Mouse (Mus musculus) colon, adult 2 months (tissue): Measurements from ENCODE around the gene Hamp2. TPM values are rescaled to one million over a fixed set of nuclear protein-coding genes. Genes with fewer than 3 reads are reported as not detected.

Experiments
- polyA plus RNA-seq: library from polyadenylated mRNA; depleted of rRNA; stranded (reverse); fragments of >200 nt; gene quantifications from 2 replicates; pipeline ENCODE4 v1.2.3, GENCODE M21; 2012; rRNA removed

Gene Hamp2
- 1.2 and 15.5 TPM in 2 replicates for polyA plus RNA-seq

DNA sequence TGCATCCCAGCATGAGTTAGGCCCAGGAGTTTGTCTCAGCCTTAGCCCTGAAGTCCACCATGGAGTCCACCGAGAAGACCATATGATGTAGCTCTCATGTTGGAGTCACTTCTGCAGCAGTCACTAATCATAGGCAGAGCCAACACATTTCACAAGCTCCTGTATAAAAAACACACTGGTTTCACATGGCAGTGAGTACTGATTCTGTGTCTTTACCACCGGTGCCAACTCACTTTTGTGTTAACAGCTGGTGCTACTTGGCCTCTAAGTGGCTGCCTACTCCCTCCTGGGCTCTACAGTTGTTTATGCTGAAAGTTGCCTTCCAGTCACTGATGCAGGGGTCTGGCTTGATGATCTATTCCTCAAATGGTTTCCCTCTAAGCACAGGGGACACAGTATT lies at the start of gene Hamp2:
TSS of gene Hamp2 (minus strand) at position 101 of the 400 bp plus-strand sequence.

DNA sequence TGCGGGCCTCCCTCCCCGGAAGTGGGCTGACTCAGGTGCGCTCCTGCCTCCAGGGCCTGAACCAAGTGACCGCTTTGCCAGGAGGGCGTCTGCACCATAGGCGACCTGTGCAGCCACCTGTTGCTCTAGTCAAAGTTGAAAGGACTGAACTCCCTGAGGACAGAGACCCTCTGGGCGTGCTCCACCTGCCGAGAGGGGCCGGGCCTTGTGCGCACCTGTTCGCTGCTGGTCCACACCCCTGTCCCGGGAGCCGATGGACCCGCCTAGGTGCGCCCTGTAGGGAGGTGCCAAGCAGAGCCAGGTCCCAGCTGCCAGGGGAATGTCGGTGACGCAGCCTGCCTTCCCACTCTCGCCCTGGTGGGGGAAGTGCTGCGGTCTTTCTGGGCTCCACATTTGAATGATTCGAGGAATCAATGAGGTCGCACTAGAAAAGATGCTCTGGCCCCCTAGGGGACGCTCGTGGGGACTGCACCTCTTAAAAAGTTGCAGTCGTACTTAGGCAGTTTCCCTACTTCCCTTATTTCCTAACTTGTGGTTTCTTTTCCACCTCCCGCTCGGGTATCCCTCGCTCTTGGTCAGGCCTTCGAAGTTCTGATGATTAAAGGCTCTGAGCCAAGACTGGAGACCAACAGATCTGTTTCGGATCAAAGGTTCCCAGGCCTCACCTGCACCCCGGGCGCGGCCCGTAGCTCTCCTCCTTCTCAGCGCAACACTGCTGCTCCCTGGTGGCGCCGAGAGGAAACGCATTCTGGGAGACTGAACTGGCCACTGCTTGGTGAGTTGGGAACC lies 49.2 kb upstream of the Hamp2 start, which contains the start of gene Fam187b:
TSS of gene Fam187b (plus strand) at position 290 of the 789 bp plus-strand sequence.

DNA sequence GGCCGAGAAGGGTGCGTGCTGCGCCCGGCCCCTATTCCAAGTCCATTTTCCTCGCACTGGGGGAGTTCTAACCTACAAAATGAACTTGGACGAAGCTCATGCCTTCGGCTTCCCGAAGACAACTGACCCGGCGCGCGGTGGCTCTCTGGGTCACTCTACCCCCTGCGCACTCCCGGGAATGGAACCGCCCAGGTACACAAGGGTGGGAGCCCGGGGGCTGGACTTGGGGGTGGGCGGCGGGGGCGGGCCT lies 48.7 kb upstream of the Hamp2 start, which contains the start of gene Lsr:
TSS of gene Lsr (minus strand) at position 214 of the 250 bp plus-strand sequence.

GRCm38 (mm10) chr7:30956756-30957366 lies 32.4 kb upstream of the Hamp2 start, which contains the start of gene Usf2:
Gene Usf2 (minus strand): TSS chr7:30956803.

DNA sequence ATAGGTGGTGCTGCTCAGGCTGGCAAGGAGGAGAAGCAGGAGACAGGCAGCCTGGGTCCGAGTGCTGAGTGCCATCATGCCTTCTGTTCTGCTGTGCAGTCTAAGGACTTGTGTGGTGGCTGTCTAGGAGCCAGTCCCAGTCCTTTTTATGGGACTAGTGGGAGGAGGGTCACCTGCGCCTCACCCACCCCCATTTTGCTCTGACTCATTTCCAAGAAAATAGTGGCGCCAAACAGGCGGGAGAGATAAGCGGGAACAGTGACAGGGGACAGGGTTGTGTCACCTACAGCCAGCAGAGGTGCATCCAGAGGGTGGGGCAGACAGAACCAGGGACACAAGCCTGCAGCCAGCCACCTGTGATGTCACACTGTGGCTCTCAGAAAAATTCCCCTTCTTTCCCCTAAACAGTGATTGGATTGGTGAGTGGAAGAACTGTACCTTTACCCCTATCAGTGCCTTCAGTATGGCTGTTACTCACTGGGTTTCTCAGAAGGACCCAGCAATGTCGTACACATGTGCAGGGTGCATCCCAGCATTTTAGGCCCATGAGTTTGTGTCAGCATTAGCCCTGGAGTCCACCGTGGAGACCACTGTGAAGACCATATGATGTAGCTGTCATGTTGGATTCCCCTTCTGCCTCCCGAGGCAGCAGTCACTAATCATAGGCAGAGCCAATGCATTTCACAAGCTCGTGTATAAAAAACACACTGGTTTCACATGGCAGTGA lies 19.6 kb upstream of the Hamp2 start, which contains the start of gene Hamp:
TSS of gene Hamp (minus strand) at position 124 of the 727 bp plus-strand sequence.

DNA sequence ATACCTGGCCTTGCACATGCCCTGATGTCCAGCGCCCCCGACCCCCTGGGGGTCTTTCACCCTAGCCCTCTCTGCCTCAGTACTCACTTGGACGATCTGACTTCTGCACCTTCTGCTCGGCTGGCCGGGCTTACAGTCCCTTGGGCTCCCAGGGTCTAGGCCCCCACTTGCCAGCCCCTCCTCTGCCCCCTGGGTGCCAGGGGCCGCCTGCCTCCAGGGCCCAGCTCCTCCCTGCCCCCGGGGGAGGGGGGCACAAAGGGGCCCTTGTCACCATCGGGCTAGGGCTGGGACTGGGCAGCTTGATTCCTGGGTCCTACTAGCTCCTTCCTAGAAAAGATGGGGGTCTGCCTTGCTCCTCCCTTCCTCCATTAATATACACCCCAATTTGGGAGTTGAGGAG lies 9.7 kb downstream of the Hamp2 start, which contains the start of gene Mag:
TSS of gene Mag (minus strand) at position 142 of the 400 bp plus-strand sequence.

GRCm38 (mm10) chr7:30880176-30880575 lies 44.3 kb downstream of the Hamp2 start, which contains the start of gene Cd22:
Gene Cd22 (minus strand): TSS chr7:30880342.

Other genes with a start within 250 kb of the Hamp2 start
- 0.91 and 1.2 TPM in 2 replicates for gene 2200002J24Rik, start 225.8 kb downstream of the Hamp2 start, polyA plus RNA-seq
- gene Atp4a, start 212.5 kb downstream of the Hamp2 start, polyA plus RNA-seq = 0.51 and 0.90 TPM in 2 replicates
- gene Tmem147, start 195.1 kb downstream of the Hamp2 start, polyA plus RNA-seq = 158 and 172 TPM in 2 replicates
- not detected in 2 replicates for gene Gapdhs, start 181.0 kb downstream of the Hamp2 start, polyA plus RNA-seq
- gene Sbsn, start 173.2 kb downstream of the Hamp2 start, polyA plus RNA-seq = 1.2 and 1.8 TPM in 2 replicates
- gene Dmkn, start 160.9 kb downstream of the Hamp2 start, polyA plus RNA-seq = 3.6 and 5.1 TPM in 2 replicates
- gene Krtdap, start 136.8 kb downstream of the Hamp2 start, polyA plus RNA-seq = not detected in 2 replicates
- gene Ffar2, start 100.9 kb downstream of the Hamp2 start, polyA plus RNA-seq = 65.9 and 69.4 TPM in 2 replicates
- 1.6 and 3.7 TPM in 2 replicates for gene Ffar3, start 68.5 kb downstream of the Hamp2 start, polyA plus RNA-seq
- 0.62 and 0.66 TPM in 2 replicates for gene Ffar1, start 63.1 kb downstream of the Hamp2 start, polyA plus RNA-seq
- 3.6 and 5.0 TPM in 2 replicates for gene Cd22, start 44.3 kb downstream of the Hamp2 start, polyA plus RNA-seq
- gene Mag, start 9.8 kb downstream of the Hamp2 start, polyA plus RNA-seq = 0.63 and 0.67 TPM in 2 replicates
- gene Hamp, start 19.4 kb upstream of the Hamp2 start, polyA plus RNA-seq = 0.73 and 1.2 TPM in 2 replicates
- 131 and 151 TPM in 2 replicates for gene Usf2, start 32.1 kb upstream of the Hamp2 start, polyA plus RNA-seq
- 312 and 358 TPM in 2 replicates for gene Lsr, start 48.8 kb upstream of the Hamp2 start, polyA plus RNA-seq
- 4.6 and 5.6 TPM in 2 replicates for gene Fam187b, start 49.1 kb upstream of the Hamp2 start, polyA plus RNA-seq
- gene Fxyd5, start 117.8 kb upstream of the Hamp2 start, polyA plus RNA-seq = 40.4 and 41.9 TPM in 2 replicates
- 6.2 and 7.2 TPM in 2 replicates for gene Fxyd7, start 126.8 kb upstream of the Hamp2 start, polyA plus RNA-seq
- gene Fxyd1, start 132.5 kb upstream of the Hamp2 start, polyA plus RNA-seq = 192 and 199 TPM in 2 replicates
- 10.7 and 11.0 TPM in 2 replicates for gene Lgi4, start 134.7 kb upstream of the Hamp2 start, polyA plus RNA-seq
- 95.3 and 98.5 TPM in 2 replicates for gene Fxyd3, start 152.0 kb upstream of the Hamp2 start, polyA plus RNA-seq
- 27.3 and 27.8 TPM in 2 replicates for gene Hpn, start 190.6 kb upstream of the Hamp2 start, polyA plus RNA-seq
- 36.5 and 37.2 TPM in 2 replicates for gene Scn1b, start 202.3 kb upstream of the Hamp2 start, polyA plus RNA-seq
- 74.4 and 76.3 TPM in 2 replicates for gene Gramd1a, start 231.2 kb upstream of the Hamp2 start, polyA plus RNA-seq